Mouse (Mus musculus): Measurements from ENCODE around the gene Cadps2.

DNA sequence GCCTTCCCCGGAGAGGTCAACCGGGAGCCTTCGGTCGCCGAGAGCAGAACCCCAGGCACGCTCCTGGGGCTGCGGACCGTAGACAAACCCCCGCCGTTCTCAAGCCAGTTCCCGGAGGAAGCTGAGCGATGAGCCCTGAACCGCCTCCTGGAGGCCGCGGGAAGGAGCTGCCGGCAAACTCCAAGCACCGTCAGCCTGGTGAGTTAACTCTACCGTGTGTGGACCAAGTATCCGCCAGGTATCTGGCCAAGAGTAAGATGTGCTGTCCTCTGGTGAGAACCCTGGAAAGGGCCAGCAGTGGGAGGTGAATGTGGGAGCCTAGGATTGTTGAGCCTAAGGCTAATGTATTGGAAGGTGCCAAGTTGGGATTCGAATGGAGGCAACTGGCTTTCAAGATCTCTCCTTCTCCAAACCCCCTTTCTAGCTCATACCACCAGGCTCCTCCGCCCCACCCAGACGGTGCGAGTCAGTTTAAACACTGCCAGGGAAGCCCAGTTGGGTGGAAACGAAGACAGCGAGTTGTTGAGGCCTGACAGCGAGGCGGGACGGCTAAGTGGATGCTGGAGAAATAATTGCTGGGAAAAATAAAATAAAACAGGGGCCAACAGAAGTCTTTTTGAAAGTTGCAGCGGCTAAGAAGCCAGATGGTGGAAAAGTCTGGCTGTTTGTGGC, 589.5 kb downstream of the Cadps2 start:
- no peak for TF ChIP-seq POLR2A (IDR thresholded peaks at IDR 0.05; ENCODE audit: insufficient read depth, low read length)
- TF ChIP-seq CTCF (IDR thresholded peaks at IDR 0.05; ENCODE audit: low read depth, low read length), result no peak
